Mouse (Mus musculus) ZHBTc4 (cell line): ENCODE data around the gene Gpa33.

Experiments
- DNase-seq: peaks from one replicate; pipeline ENCODE4 v3.0.0-alpha.2; 2011; ENCODE audit warnings: low read depth, low spot score

The Gpa33 gene

DNA sequence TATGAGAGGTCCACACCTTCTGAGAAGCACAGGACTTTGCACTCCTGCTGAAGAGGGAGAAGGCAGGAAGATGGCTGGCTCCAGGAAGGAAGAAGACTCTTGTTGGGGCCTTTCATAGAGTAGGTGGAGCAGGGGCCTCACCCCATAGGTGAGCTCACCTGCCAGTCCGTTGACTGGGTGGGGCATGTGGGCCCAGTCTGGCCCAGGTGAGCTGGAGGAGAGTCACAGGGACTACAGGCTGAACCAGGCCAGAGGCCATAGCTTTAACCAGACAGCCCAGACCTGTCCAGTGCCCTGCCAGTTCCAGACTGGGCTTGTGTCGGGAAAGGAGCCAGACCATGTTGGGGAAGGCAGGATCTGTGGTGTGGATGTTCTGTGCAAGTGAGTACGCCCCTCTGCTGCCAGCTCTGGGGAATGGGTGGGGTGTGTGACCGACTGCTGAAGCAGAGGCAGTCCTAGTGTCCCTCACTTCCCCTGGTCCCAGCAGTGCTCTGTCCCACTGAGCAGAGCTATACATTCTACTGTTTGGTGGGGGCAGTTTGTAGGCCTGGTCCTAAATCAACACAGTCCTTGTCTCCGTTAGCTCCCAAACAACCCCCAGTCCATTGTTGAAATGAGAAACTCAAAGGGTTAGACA, at the start of gene Gpa33:
Gpa33 (plus strand) TSS at position 15 of the 637 bp plus-strand sequence.
- peak; percentile 55 for DNase-seq

DNA sequence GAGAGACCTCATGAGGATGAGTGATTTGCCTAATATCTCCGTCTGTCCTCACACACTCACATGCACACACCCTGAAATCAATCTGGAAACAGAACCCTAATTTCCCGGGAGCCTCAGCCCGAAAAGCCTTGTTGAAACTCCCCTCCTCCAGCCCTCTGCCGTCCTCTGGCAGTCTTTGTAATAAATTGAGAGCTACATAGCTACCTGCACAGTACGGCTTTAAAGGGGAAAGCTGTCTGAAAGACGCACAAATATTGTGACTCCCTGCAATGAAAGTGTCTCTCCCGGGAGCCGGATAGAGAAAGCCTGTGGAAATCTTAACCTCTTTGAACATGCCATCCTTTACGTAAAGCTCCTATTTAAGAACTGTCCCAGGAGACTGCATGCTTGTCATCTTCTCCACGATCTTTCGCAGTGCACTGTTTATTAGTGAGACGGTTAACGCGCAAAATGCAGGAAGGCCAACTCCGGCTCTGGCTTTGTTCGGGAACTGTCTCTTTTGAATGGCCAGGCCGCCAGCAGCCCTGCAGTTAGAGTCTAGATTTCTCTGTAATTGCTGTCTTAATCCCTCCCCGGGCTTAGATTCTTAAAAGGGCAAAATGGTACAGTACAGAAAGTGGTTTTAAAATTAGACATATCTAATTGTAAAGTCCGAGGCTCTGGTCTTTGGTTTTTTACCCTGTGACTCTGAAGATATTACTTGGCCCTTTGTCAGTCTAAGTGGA, 41.4 kb upstream of the Gpa33 start:
- no peak for DNase-seq

DNA sequence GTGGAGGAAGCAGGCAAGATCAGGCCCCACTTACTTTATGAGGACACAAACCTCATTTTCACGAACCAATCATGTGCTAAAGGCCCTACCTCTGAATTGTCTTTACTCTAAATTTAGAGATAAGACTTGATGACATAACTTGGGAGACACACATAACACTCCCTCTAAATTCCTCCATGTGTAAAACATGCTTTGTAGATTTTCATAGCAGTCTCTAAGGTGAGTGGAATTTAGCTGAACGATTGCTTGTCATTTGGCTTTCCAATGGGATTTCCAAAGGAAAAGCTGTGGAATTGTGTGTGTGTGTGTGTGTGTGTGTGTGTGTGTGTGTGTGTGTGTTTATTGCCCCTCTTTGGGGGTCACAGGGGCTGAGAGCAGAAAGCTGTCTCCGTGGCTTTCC, 40.7 kb upstream of the Gpa33 start:
- DNase-seq = no peak

DNA sequence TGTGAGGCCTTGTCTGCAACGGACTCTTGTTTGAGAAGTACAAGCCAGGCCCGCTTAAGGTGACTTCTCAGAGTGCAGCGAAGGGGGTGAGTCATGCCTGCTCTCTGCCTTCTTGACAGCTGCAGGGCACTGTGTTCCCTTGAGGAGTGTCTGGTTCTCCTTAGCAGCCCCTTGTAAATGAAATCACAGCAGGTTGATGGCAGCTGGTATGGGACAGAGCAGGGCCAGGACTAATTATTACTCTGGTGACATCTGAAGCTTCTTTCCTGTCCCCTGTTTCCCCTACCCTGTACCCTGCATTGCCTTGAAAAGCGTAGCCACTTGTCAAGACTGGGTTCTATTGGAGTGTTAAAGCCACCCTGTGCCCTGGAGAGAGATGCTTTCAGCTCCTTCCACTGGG, 40.3 kb upstream of the Gpa33 start:
- no peak for DNase-seq

DNA sequence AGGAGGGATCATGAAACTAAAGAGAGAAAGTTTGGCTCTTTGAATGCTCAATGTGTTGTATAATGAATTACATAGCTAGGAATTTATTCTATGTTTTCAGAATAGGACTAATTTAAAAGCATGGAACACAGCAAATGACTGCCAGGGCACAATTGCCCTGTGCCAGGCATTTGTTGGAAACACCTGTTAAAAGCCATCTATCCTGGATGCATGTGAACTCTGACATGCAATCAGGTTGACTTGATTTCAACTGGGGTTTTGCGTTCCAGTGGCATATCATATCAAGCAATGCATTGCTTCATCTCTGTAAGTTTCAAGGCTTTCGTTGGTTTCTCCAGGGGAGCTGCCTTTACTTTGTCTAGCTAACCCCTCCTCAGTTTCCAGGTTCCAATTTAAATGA, 39.7 kb upstream of the Gpa33 start:
- no peak for DNase-seq

DNA sequence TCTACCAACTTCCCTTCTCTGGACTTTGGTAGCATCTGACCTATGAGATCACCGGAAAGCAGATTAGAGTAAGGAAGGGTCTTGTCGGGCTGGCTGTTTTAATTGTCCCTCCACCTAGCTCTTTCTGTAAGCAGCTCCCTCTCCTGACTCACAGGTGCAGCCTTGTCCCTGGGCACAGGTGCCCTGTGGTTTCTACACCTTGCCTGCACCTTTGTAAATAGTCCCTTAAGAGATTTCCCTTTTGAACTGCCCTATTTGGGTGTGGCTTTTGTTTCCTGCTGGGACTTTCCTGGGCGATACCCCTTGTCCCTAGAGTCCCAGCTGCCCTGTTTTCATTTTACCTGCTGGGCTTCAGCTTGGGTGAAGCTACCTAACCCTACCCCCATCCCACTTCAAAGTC, 35.6 kb upstream of the Gpa33 start:
- DNase-seq = no peak

DNA sequence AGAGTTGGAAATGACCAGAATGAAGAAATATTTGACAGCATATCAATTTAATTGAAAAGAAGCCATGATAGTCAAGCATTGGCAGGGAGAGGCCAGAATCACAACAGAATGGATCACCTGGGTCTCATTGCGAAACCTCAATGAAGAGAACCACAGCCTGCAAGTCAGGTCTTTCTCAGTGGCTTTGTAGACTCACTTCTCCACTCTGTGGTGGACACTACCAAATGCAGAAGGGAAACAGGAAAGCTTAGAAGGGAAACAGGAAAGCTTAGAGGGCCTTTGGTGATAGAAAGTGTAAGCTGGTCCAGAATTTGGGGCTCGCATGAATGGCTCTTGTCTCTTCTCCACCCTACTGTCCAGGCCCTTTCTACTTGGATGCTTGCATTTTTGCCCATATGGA, 31.9 kb upstream of the Gpa33 start:
- no peak for DNase-seq

DNA sequence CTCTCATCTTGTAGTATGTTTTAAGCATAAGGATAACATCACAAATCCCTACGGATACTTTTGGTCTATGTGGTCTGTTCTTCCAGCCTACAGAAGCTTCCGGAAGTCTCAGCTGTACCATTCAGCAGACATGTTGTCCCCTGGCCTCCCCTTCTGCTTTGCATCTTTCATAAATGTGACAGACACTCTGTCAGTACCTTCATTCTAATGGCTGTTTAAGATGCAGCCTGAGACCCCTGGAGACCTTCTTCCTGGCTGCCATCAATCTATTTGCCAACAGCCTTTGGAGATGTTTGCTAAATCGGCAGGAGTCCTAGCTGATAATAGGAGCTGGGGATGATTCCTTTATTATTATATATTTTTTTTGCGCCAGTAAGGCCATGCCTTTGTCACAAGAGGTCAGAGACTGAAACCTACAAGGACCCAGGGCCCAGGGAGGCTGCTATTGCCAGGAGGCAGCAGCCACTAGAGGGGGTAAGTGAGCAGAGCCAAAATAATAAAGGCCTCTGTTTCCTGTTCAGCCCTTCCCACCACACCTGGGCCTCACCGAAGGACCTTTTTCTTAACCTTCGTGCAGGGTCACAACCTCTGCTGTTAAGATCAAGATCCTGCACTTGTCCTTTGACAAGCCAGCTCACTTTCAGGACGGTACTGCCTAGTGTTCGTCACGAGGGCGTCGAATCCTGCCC, 27.0 kb upstream of the Gpa33 start:
- peak; percentile 89 for DNase-seq

DNA sequence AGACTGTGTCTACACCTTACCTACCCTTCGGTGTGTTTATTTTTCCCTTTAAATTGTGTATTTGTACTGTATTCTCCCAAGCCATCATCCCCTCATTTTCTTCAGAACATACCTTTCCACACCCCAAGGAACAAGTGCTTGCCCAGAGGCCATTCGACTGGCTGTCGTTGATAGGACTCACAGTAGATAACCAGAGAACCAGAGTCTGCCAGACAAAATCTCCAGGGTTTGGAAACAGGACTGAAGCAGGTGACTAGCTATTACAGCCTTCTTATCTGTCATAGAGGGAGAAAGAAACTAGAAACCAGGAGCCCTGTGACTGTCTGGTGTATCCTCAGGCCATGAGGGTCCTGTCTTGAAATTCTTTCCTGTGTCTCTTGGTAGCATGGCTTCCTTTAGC, 25.2 kb upstream of the Gpa33 start:
- DNase-seq = no peak

DNA sequence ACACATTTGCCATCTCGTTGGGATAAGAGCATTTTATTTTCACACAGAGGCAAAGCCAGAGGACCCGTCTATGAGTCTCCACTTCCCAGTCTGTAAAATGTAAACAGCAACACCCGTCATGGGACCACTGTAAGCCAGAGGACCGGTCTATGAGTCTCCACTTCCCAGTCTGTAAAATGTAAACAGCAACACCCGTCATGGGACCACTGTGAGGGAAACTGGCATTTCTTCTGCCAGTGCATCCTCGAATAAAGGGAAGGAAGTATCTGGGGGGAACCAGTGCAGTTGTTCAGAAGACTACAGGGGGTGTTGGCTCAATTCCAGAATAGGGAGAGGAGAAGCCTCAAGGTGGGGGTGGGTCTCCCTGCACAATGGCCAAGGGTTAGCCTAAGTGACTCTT, 24.6 kb upstream of the Gpa33 start:
- DNase-seq = no peak

DNA sequence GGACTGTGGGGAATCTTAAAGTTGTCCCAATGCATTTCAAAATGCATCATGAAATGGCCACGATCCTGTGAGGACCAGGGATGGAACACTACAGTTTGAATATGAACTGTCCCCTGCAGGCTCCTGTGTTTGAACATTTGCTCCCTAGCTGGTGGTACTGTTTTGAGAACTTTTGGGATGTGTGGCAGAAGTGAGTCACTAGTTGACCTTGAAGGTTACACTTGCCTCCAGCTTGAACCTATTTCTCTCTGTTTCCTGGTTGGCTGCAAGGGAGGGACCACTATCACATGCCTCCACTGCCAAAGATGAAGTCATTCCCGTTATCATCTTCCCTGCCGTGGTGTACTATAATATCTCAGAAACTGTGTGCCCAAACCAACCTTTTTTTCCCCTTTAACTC, 15.1 kb upstream of the Gpa33 start:
- DNase-seq = no peak

DNA sequence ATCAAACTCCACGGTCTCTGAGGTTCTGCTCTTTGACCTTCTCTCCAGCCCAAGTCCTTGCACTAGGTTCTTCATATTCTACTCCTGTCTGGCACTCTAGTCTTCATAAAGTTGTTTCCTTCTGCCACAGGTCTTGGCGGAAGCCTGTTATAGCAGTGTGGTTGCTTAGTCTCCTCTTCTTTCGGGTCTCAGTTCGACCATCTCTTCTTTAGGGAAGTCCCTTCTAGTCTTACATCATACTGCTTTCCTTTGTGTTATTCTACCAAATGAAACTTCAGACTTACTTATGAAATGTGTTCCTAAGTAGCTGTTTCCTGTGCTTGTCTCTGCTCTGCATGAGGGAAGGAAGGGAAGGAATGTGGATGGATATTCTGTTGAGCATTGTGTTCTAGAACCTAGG, 14.3 kb upstream of the Gpa33 start:
- no peak for DNase-seq

DNA sequence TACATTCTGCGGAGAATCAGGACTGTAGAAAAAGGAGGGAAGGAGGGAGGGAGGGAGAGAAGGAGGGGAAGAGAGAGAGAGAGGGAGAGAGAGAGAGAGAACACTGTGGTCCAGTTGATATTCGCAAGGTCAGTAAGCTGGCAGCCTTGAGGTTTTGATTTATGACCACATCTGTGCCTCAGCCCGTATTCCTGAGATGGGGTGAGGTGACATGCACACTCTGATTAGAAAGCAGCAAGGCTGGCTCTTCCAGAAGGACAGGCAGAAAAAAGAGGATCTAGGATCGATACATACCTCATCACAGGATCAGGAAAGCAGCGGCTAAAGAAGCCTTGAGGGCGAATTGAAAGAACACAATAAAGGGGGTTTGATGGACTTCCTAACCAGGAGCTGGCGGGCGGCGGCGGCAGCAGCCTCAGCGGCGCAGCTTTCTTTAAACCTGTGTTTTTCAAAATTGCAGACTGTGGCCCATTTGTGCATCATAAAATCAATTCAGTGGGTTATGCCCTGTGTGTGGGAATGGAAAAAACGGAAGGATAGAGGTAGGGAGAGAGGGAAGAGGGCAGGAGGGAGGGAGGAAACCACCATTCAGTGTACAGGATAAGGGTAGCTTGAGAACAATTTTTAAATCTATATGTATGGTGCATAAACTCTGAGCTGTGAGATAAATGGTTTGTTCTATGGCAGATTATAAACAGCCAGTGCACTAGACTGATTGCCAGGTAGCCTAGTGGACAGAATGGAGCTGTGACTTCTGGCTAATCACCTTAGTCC, 12.0 kb upstream of the Gpa33 start:
- no peak for DNase-seq

DNA sequence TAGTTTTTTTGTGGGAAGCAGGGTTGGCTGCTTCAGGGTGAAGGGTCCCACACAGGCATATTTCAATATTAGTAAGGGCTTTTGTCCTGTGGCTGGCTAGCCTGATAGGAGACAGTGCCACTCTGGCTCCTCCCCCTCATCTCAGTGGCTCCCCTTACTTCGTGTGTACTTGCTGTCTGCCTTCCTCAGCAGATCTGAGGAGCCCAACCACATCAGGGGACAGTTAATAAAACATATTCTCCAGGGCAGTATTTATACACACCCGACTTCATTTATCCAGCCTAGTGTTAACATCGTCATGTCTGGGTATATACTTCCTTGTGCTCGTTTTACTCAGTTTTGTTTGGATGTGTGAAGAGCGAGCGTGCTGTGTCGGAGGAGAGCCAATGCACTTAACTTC, 7.9 kb upstream of the Gpa33 start:
- no peak for DNase-seq

DNA sequence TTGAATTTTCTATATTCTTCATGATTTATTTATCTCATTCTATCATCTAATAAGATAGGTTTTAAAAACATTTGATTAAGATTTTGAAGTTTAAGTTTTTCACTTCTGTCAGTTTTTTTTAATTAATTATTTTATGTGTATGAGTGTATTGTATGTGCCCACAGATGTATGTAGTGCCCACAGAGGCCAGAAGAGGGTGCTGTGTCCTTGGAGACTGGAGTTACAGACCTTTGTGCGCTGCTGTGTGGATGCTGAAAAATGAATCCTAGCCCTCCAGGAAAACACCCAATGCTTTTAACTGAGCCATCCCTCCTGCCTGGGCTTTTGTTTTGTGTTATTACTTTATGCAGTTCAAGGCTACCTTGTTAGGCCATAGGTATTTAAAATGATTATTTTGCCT, 7.0 kb upstream of the Gpa33 start:
- DNase-seq = peak; percentile 89

DNA sequence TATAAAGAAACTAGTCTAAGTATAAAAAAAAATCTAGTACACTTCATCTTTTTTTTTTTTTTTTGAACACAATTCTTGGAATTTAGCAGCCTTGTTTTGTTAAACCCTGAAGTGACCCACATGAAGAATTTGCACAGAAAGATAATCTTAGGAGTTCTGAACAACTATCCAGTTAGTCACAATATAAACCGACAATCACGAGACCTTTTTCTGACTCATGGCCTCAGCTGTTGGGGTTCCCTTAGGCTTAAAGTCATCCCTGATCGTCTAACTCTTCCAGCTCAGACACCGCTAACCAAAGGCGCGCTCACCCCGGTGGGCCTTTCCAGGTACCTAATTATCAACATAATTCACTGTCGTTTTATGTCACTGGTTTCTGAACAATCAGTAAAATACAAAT, 6.3 kb upstream of the Gpa33 start:
- no peak for DNase-seq

DNA sequence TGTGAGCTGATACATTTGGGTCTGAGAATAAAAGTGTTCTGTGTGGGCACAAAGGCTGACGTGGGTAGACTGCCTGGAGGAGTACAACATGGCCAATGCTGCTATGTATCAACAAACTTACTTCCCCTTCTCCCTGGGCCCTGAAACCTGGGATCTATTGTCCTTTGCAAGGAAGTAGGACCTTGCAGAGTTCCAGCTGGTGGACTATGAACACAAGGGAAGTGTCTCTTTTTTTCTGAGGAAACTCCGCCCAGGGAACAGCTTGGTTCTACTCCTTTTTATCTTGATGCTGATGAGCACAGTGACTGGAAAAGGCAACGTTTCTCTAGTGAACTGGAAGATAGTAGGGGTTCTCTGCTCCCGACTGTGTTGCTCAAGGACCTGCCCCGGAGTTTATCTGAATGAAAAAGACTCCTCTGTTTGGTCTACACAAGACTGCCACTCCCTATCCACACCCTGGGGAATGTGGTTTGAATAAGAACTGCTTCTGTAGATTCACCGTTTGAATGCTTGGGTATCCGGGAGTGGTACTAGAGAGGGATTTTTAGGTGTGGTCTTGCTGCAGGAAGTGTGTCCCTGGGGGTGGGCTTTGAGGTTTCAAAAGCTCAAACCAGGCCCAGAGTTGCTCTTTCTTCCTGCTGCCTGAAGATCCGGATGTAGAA, 5.0 kb upstream of the Gpa33 start:
- DNase-seq = peak; percentile 99

DNA sequence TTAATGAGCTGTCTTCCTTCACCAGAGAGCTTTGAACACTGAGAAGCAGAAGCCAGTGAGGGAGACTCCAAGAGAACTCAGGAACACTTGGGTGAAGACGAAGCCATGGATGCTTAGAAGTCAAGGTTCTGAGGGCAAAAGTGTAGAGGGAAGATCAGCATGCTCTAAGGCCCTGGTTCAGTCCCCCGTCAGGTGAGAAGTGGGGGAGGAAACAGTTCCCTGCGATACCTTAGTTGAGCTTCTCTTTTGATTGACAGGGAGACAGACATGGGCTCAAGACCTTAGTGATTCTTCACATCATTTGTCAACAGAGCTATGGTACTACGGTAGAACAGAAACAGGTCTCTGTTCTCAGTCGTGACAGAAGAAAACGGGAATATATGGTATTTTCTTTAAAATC, 3.7 kb upstream of the Gpa33 start:
- no peak for DNase-seq

DNA sequence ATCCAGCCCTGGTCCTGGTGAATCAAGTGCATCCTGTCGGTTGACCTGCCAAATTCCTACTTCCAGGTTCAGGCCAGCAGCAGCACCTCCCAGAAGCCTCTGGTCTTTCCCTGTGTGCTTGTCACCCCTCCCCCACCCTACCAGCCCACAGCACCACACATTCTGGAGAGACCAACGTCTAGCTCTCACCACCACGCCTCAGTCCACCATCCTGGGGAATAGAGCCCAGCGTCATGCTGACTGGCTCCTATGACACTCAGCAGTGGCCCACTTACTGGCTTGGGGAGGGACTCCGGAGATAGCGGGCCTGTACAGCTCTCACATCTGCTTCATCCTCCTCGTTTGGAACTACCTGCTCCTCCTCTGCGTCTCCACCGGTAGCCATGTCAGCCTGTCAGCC, 3.2 kb upstream of the Gpa33 start:
- peak; percentile 92 for DNase-seq

DNA sequence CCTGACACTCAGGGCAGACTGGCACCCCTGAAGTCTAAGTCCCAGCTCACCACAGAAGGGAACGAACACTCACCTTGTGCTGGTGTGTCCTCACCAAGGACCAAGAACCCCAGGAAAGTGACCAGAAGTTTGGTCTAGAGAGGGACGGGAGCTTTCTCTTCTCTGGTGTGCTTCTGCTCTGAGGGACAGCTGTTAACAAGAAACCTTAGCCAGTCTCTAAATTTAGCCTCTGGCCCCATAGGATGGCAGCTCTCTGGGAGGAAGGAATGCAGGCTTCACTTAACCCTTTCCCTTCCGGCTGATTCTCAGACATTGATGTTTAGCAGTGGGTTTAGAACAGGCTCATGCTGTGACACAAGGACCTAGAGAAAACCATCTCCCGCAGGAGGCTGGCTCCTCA, 2.3 kb upstream of the Gpa33 start, which contains the start of gene Dusp27:
Dusp27 (minus strand) TSS at position 204 of the 400 bp plus-strand sequence.
- DNase-seq = peak; percentile 60

DNA sequence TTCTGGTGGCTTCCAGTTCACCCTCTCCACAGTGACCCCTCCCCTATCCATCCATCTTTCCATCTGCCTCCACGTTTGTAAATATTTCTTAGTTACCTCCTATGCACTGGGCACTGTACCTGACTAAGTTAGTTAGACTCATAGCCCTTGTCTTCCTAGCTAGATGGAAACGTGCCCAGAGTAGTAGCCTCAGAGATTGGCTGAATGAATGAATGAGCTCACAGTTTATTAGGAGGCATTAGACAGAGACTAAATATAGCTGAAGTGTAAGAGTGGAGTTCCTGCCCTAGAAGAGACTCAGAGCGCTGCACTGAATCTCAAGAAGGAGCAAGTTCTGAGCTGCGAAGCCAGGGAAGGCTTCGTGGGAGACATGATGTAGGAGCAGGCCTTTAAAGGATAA, 1.5 kb upstream of the Gpa33 start:
- no peak for DNase-seq

DNA sequence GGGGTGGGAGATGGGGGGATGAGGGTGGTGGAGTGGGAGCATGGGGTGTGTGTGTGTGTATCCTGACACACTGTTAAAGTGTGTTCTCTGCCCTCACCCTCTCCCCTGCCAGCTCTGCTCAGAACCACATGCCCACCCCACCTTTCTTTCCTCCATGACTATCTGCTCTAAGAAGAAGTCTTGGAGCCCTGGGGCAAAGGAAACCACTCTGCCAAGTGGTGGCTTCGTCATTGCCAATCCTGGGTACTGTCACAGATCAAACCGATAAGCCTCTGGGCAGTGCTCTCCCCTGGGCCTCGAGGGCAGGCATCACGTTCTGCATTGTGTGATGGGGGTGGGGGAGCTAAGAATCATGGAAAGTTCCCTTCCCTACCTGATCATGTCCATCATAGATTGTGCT, 2.3 kb downstream of the Gpa33 start:
- DNase-seq = no peak
